Mouse (Mus musculus) lung, postnatal 0 days (tissue): Measurements from ENCODE around the gene Myo1b.

Source experiments
- CTCF ChIP-seq: IDR thresholded peaks from 2 replicates; pipeline ENCODE4 v1.5.1; 2016; ENCODE audit warnings: antibody characterized with exemption, mild to moderate bottlenecking
- EP300 ChIP-seq: IDR thresholded peaks from 2 replicates; pipeline ENCODE4 v1.6.1; 2016; ENCODE audit warnings: antibody characterized with exemption, mild to moderate bottlenecking, control low read depth

- TF ChIP-seq CTCF (no peak), EP300 (no peak)
Measured at GRCm38 (mm10) chr1:51964647-51965046, 48.8 kb upstream of the Myo1b start.
